Mouse (Mus musculus) small intestine, adult 2 months (tissue): ENCODE data around the gene Asb8. TPM values are rescaled to one million over a fixed set of nuclear protein-coding genes. Genes with fewer than 3 reads are reported as not detected.

Source experiments
- H3K27ac ChIP-seq: fragments of 200-500 bp; 2 replicates; pipeline ENCODE4 v1.5.1; 2012; ENCODE audit warnings: low read depth, low read length, control low read depth, inconsistent platforms; ENCODE audit not compliant: insufficient read depth
- H3K27me3 ChIP-seq: fragments of 200-500 bp; 2 replicates; pipeline ENCODE4 v1.6.1; 2012; ENCODE audit warnings: mild to moderate bottlenecking, moderate library complexity, low read length, inconsistent platforms; ENCODE audit not compliant: control insufficient read depth, insufficient read depth
- H3K36me3 ChIP-seq: fragments of 200-500 bp; 2 replicates; pipeline ENCODE4 v1.6.1; 2012; ENCODE audit warnings: mild to moderate bottlenecking, low read length, control low read depth, inconsistent platforms; ENCODE audit not compliant: control insufficient read depth, insufficient read depth
- H3K4me1 ChIP-seq: fragments of 200-500 bp; 2 replicates; pipeline ENCODE4 v1.6.1; 2012; ENCODE audit warnings: low read length, inconsistent platforms, mixed read lengths; ENCODE audit not compliant: control insufficient read depth, insufficient read depth, insufficient read length
- H3K4me3 ChIP-seq: fragments of 200-500 bp; 2 replicates; pipeline ENCODE4 v1.5.1; 2012; ENCODE audit warnings: low read depth, mild to moderate bottlenecking, control low read depth, inconsistent platforms, low read length, moderate library complexity
- CTCF ChIP-seq: fragments of 200-500 bp; IDR thresholded peaks from 2 replicates; pipeline ENCODE4 v1.5.1; 2012; ENCODE audit warnings: low read depth, mild to moderate bottlenecking, control low read depth, inconsistent platforms, low read length, moderate library complexity, mixed read lengths; ENCODE audit not compliant: insufficient replicate concordance, insufficient read length; ENCODE audit errors: extremely low read depth
- POLR2A ChIP-seq: fragments of 200-500 bp; IDR thresholded peaks from 2 replicates; pipeline ENCODE4 v1.6.1; 2012; ENCODE audit warnings: low read depth, mild to moderate bottlenecking, control low read depth, inconsistent platforms, low read length, moderate library complexity
- WGBS: fragments of 180-500 bp; shearing (Covaris S2); methylation state at CpG from one replicate; pipeline ENCODE4 v1.1.7; 2018; 5-methylcytosine and 5-hydroxymethylcytosine counted together
- polyA plus RNA-seq: library from polyadenylated mRNA; depleted of rRNA; stranded (reverse); fragments of >200 nt; gene quantifications from 2 replicates; pipeline ENCODE4 v1.2.3, GENCODE M21; 2012

The Asb8 gene
- polyA plus RNA-seq, 1 experiment = 27.3 TPM

DNA sequence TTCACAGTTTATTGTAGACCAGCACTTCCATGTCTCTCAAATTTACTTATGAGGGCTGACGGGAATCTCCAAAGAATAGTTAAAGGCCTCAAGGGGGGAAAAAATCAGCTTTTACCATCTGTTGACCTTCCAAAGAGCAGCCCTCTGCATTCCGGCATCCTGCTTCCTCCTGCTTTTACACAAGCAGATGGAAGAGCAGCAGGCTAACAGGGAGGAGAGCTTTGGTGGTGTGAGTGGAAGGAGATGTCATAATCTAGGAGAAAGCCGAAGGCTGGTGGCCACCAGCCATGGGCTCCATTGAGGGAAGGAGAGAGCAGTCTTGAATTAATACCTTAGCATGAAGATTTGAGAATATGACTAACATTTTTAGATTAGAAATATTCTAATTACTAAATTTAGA is 17.1 kb downstream of the Asb8 start:
- peaks cover 7% of the 10 kb centered on the region; the same call in 1 of the 2 replicates for H3K4me1 ChIP-seq
- no peak overlapping the region for H3K27ac ChIP-seq
- H3K36me3 ChIP-seq = no peaks in the 10 kb centered on the region
- H3K4me3 ChIP-seq = no peak overlapping the region
- TF ChIP-seq CTCF (no peak), POLR2A (no peak)
- no peaks in the 10 kb centered on the region for H3K27me3 ChIP-seq
- 82% methylated on average over 3 of the region's 3 CpGs for WGBS

DNA sequence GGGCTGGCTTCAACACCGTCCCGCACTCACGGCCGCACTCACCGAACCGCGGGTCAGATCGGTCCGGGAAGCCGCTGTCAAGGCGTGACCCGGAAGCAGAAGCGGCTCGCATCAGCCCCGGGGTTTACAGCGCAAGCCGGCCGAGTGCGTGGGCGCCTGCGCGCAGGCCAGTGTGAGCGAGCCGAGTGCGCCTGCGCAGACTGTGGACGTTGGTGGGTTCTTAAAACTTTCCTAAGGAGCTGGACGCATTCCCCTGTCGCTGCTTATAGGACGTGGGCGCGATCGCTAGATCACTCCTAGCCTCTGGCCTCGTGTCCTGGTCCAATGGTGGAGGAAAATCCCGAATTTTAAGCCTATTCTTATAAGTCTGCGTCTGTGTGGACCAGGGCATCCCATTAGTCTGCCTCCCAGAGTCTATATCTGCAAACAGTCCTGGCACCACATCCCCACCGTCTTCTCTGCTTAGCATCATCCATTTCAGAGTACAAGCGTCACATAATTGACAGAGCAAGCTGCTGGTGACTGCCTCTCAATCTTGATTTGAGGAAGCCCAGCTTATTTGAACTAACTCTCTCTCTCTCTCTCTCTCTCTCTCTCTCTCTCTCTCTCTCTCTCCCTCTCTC is 19.8 kb downstream of the Asb8 start:
- Histone ChIP-seq H3K27me3 (no peaks in the 10 kb centered on the region), H3K4me1 (peaks cover 8% of the 10 kb centered on the region), H3K36me3 (peaks cover 17% of the 10 kb centered on the region), H3K4me3 (peak overlapping the region; percentile 90), H3K27ac (0 out of 2 replicates have a peak overlapping the region, but pooled peaks have one; percentile 5)
- 1% methylated on average over 38 of the region's 38 CpGs for WGBS
- TF ChIP-seq POLR2A = peak; percentile 57; the same call in 1 of the 2 replicates
- no peak for TF ChIP-seq CTCF

DNA sequence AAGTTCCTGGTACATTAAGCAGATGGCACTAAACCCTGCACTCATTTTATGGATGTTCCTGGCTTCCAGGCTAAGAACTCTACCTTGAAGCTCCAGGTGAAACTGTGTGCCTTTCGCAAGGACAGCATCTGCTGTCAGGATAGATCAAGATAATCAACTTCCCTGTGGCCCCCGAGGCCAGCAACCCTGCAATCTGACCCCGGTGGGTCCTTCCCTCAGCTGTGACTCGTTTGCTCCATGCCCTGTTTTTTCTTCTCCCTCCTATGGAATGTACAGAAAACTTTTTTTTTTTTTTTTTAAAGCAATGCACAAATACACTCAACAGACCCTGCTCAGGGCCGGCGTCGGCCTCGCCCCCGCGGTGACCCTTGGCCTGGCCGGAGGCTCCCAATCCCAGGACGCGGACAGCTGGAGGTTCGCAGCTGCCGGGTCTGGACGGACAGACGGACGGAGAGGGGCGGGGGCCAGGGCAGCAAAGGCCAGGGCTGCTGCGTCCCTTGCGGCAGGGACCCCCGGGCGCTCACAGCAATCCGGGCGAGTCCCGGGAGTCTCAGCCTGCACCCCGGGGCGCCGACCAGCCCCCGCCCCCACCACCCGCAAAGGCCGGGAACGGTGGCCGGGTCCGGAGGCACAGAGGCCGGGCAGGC is 20.4 kb downstream of the Asb8 start:
- no peak for TF ChIP-seq POLR2A
- no peak for TF ChIP-seq CTCF
- peaks cover 9% of the 10 kb centered on the region for H3K4me1 ChIP-seq
- WGBS = under 1% methylated on average over 35 of the region's 36 CpGs
- peak overlapping the region; percentile 90 for H3K4me3 ChIP-seq
- H3K27ac ChIP-seq = peak overlapping the region; percentile 5; the same call in 1 of the 2 replicates
- no peaks in the 10 kb centered on the region for H3K27me3 ChIP-seq
- H3K36me3 ChIP-seq = peaks cover 20% of the 10 kb centered on the region

DNA sequence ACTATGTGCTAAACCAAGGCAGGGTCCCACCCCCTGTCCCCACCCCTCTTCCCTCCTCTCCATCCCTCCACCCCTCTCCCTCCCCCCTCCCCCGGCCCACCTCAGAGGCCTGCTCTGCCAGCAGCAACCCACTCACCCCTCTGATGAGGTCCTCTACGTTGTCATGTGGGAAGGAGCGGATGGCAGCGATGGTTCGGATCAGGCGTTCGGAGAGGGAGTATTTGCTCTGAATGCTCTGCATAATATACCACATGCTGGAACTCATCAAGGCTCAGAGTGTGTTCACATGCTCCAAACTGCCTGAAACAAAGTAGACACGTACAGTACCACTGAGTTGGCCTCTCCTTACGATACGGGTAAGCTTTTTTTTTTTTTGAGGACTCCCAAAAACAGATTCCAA is 22.9 kb downstream of the Asb8 start:
- 89% methylated on average over 10 of the region's 10 CpGs for WGBS
- no peaks in the 10 kb centered on the region for H3K27me3 ChIP-seq
- TF ChIP-seq CTCF = no peak
- H3K4me1 ChIP-seq = peaks cover 13% of the 10 kb centered on the region
- peaks cover 25% of the 10 kb centered on the region for H3K36me3 ChIP-seq
- no peak overlapping the region for H3K4me3 ChIP-seq
- H3K27ac ChIP-seq = no peak overlapping the region

DNA sequence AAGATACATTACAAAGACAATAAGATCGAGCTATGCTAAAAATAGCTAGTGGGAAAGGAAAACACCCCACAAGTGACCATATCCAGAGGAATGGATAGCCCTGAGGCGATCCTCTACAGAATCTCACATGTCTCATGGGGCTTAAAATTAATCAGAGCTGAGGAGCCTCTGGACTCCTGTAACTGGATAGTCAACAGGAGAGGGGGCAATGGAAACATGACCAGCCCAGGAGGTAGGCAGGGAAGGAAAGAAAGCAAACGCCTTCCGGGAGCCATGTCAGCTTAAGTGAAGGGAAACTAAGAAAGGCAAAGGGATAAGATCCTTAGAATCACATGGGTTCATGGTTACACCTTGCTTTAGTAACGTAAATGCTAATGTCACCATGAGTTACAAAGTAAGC is 24.6 kb downstream of the Asb8 start:
- Histone ChIP-seq H3K27ac (no peak overlapping the region), H3K27me3 (no peaks in the 10 kb centered on the region), H3K4me1 (peaks cover 10% of the 10 kb centered on the region), H3K4me3 (no peak overlapping the region), H3K36me3 (peaks cover 39% of the 10 kb centered on the region)
- TF ChIP-seq POLR2A (no peak), CTCF (no peak)
- 93% methylated on average over 5 of the region's 5 CpGs for WGBS

DNA sequence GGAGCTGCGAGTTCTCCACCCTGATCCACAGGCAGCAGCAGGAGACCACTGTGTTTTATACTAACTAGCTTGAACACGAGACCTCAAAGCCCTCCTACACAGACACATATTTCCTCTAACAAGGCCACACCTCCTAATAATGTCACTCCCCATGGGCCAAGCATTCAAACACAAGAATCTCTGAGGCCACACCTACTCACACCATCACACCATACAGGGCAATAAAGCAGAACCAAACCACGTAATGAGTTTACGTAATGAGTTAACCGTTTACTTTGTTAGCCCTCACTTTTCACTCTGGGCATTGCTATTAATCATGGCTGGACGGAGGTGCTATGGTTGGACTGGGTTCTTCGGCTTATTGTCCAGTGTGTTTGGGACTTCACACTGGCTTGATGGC is 25.7 kb downstream of the Asb8 start:
- peaks cover 48% of the 10 kb centered on the region for H3K36me3 ChIP-seq
- no peak overlapping the region for H3K4me3 ChIP-seq
- peak overlapping the region; percentile 47 for H3K27ac ChIP-seq
- whole genome bisulfite sequencing = 40% methylated on average over 7 of the region's 7 CpGs
- H3K4me1 ChIP-seq = peaks cover 9% of the 10 kb centered on the region
- no peak for TF ChIP-seq CTCF
- no peak for TF ChIP-seq POLR2A
- no peaks in the 10 kb centered on the region for H3K27me3 ChIP-seq

DNA sequence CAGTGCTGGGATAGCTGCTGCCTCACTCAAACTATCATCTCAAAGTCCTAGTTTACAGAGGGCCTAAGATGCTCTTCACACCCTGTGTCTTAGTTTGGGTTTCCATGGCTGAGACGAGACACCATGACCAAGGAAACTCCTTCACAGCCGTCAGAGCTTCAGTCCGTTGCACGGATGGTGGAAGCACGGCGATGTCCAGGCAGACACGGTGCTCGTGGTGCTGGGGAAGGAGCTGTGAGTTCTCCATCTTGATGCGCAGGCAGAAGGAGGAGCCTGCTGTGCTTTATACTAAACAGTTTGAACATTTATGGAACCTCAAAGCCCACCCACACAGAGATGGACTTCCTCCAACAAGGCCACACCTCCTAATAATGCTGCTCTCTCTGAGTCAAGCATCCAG is 28.6 kb downstream of the Asb8 start:
- peaks cover 56% of the 10 kb centered on the region for H3K36me3 ChIP-seq
- TF ChIP-seq POLR2A (no peak), CTCF (no peak)
- H3K27me3 ChIP-seq = no peaks in the 10 kb centered on the region
- peaks cover 9% of the 10 kb centered on the region for H3K4me1 ChIP-seq
- no peak overlapping the region for H3K4me3 ChIP-seq
- no peak overlapping the region for H3K27ac ChIP-seq
- WGBS = 91% methylated on average over 9 of the region's 9 CpGs
